Comparison of ENCODE assay signal across 8 mouse cellular contexts in genomic region chr17:24669545-24670245, GRCm38 (mm10). TPM values are rescaled to one million over a fixed set of nuclear protein-coding genes. Genes with fewer than 3 reads are reported as not detected.
DNase-seq lines count a peak whose midpoint lies in the region; ATAC-seq lines count a peak whose summit lies in the region.

Gene Zfp598, plus strand, starts transcription at chr17:24669687.

- no peaks in the 10 kb centered on the region for H3K36me3 ChIP-seq in forebrain, embryonic 11.5 days (ENCODE audit: control insufficient read depth, insufficient read depth, low read length)
- no peaks in the 10 kb centered on the region for H3K36me3 ChIP-seq in heart, embryonic 16.5 days (ENCODE audit: control insufficient read depth, insufficient read depth)
- 0 out of 2 replicates have a peak, but pooled peaks cover 3% of the 10 kb centered on the region for H3K36me3 ChIP-seq in liver, embryonic 15.5 days (replicated peaks)
- no peaks in the 10 kb centered on the region for H3K36me3 ChIP-seq in neural tube, embryonic 12.5 days

- DNase-seq in CD8-positive naive resting alpha-beta T cell, adult 2 months (ENCODE audit: low read depth in 2 of 2, low spot score in 2 of 2), result peak; percentile 91 to 92
- DNase-seq in c-Kit-positive CD71-negative TER-119-negative erythroid progenitor cells, embryonic 14.5 days (ENCODE audit: low read depth), result peak; percentile 78
- DNase-seq in forebrain, embryonic 11.5 days (ENCODE audit: low spot score), result peak; percentile 96
- peak; percentile 96 to 99 for DNase-seq in kidney, postnatal 36 days
- peak; percentile 79 for DNase-seq in telencephalon, adult 2 months (ENCODE audit: low read depth, low spot score)

- peaks cover 13% of the 10 kb centered on the region for H3K4me1 ChIP-seq in forebrain, embryonic 11.5 days (replicated peaks; ENCODE audit: control insufficient read depth, insufficient read depth, low read length)
- H3K4me1 ChIP-seq in heart, embryonic 16.5 days (ENCODE audit: control insufficient read depth, insufficient read depth, low read length), result peaks cover 30% of the 10 kb centered on the region
- peaks cover 64% of the 10 kb centered on the region for H3K4me1 ChIP-seq in liver, embryonic 15.5 days (replicated peaks)
- H3K4me1 ChIP-seq in neural tube, embryonic 12.5 days, result peaks cover 27% of the 10 kb centered on the region

- peak within 1 kb of the TSS; percentile 99 for H3K4me3 ChIP-seq in forebrain, embryonic 11.5 days (ENCODE audit: low read depth, low read length)
- H3K4me3 ChIP-seq in heart, embryonic 16.5 days (ENCODE audit: low read length), result peak within 1 kb of the TSS; percentile 91
- H3K4me3 ChIP-seq in liver, embryonic 15.5 days (replicated peaks), result peak within 1 kb of the TSS; percentile 92
- H3K4me3 ChIP-seq in neural tube, embryonic 12.5 days, result peak within 1 kb of the TSS; percentile 99

- peak within 1 kb of the TSS; percentile 95 for H3K9ac ChIP-seq in forebrain, embryonic 11.5 days (ENCODE audit: low read length)
- peak within 1 kb of the TSS; percentile 97 for H3K9ac ChIP-seq in heart, embryonic 16.5 days (ENCODE audit: low read length)
- peak within 1 kb of the TSS; percentile 94 for H3K9ac ChIP-seq in liver, embryonic 15.5 days
- H3K9ac ChIP-seq in neural tube, embryonic 12.5 days, result peak within 1 kb of the TSS; percentile 97

- H3K27me3 ChIP-seq in forebrain, embryonic 11.5 days (ENCODE audit: control insufficient read depth, insufficient read depth, low read length), result no peaks in the 10 kb centered on the region
- H3K27me3 ChIP-seq in heart, embryonic 16.5 days (ENCODE audit: control insufficient read depth, insufficient read depth, low read length), result no peaks in the 10 kb centered on the region
- peaks cover 5% of the 10 kb centered on the region; the same call in 1 of the 2 replicates for H3K27me3 ChIP-seq in liver, embryonic 15.5 days
- no peaks in the 10 kb centered on the region for H3K27me3 ChIP-seq in neural tube, embryonic 12.5 days (replicated peaks)

- under 1% methylated on average over 80 of the region's 80 CpGs for WGBS in forebrain, embryonic 11.5 days
- WGBS in heart, embryonic 16.5 days, result 0% methylated on average over 76 of the region's 80 CpGs
- under 1% methylated on average over 79 of the region's 80 CpGs for WGBS in liver, embryonic 15.5 days (ENCODE audit: insufficient replicate concordance)
- WGBS in neural tube, embryonic 12.5 days, result 1% methylated on average over 66 of the region's 80 CpGs

- ATAC-seq in forebrain, embryonic 11.5 days (replicated peaks; ENCODE audit: low FRiP score), result peak; percentile 99
- ATAC-seq in heart, embryonic 16.5 days (replicated peaks; ENCODE audit: extremely low read depth, insufficient read depth, low FRiP score), result peak; percentile 98
- ATAC-seq in liver, embryonic 15.5 days (ENCODE audit: insufficient read depth), result peak; percentile 95
- ATAC-seq in neural tube, embryonic 12.5 days (ENCODE audit: low FRiP score, low read depth), result peak; percentile 98

- no peaks in the 10 kb centered on the region for H3K9me3 ChIP-seq in forebrain, embryonic 11.5 days (ENCODE audit: control insufficient read depth, low read length)
- no peaks in the 10 kb centered on the region for H3K9me3 ChIP-seq in heart, embryonic 16.5 days (replicated peaks; ENCODE audit: control insufficient read depth, low read length)
- no peaks in the 10 kb centered on the region for H3K9me3 ChIP-seq in liver, embryonic 15.5 days (replicated peaks)
- no peaks in the 10 kb centered on the region for H3K9me3 ChIP-seq in neural tube, embryonic 12.5 days

- H3K4me2 ChIP-seq in forebrain, embryonic 11.5 days (ENCODE audit: low read depth, low read length, severe bottlenecking), result peak within 1 kb of the TSS; percentile 64
- H3K4me2 ChIP-seq in heart, embryonic 16.5 days (ENCODE audit: low read depth, low read length), result peak within 1 kb of the TSS; percentile 79
- H3K4me2 ChIP-seq in liver, embryonic 15.5 days, result peak within 1 kb of the TSS; percentile 89
- peak within 1 kb of the TSS; percentile 81 for H3K4me2 ChIP-seq in neural tube, embryonic 12.5 days (replicated peaks)

- H3K27ac ChIP-seq in forebrain, embryonic 11.5 days (ENCODE audit: low read depth, low read length), result peak within 1 kb of the TSS; percentile 66
- H3K27ac ChIP-seq in heart, embryonic 16.5 days (ENCODE audit: low read length), result peak within 1 kb of the TSS; percentile 87
- peak within 1 kb of the TSS; percentile 88 for H3K27ac ChIP-seq in liver, embryonic 15.5 days (replicated peaks)
- H3K27ac ChIP-seq in neural tube, embryonic 12.5 days, result peak within 1 kb of the TSS; percentile 59

RNA-seq across cellular contexts. Expression of gene Zfp598, which starts in this region (rescaled TPM):
- 37.6 and 38.4 TPM in 2 replicates for polyA plus RNA-seq in forebrain, embryonic 11.5 days (2014; fragmentation: Nextera tagmentation; extraction: Ambion mirVana)
- 11.9 and 17.0 TPM in 2 replicates for polyA plus RNA-seq in heart, embryonic 16.5 days (2015; fragmentation: Nextera tagmentation; extraction: Ambion mirVana)
- polyA plus RNA-seq in liver, embryonic 15.5 days (2015; fragmentation: Nextera tagmentation; extraction: Ambion mirVana), result 9.9 and 12.5 TPM in 2 replicates
- polyA plus RNA-seq in neural tube, embryonic 12.5 days (2016; fragmentation: Nextera tagmentation; extraction: Ambion mirVana), result 24.1 and 27.2 TPM in 2 replicates

Comparison
In these comparisons a context has a peak if more than half of its experiments do, and no peak if none do; other contexts are left out.
1. Peak in every context shown above with its lines: DNase-seq, ATAC-seq, H3K4me3 ChIP-seq and H3K27ac ChIP-seq.